Mouse (Mus musculus) midbrain, embryonic 13.5 days (tissue): ENCODE results near the gene Rab5if. TPM values are rescaled to one million over a fixed set of nuclear protein-coding genes. Genes with fewer than 3 reads are reported as not detected.
"Not testable (repeated sequence)": the region's sequence is repeated elsewhere in the genome, so short reads cannot be mapped to it uniquely, and the experiment has no call there.

Experiments
- ATAC-seq: fragments of 200-750 bp; cut with Nextera tagmentation; 2 replicates; pipeline ENCODE4 v1.8.0; 2017; ENCODE audit warnings: mild to moderate bottlenecking, moderate TSS enrichment, moderate library complexity
- H3K27ac ChIP-seq: fragments of 300-500 bp; sonication (generic); 2 replicates; pipeline ENCODE4 v1.5.1; 2015; ENCODE audit warnings: inconsistent platforms, mild to moderate bottlenecking, moderate library complexity
- H3K27me3 ChIP-seq: fragments of 300-500 bp; sonication (generic); 2 replicates; pipeline ENCODE4 v1.6.1; 2015; ENCODE audit warnings: mild to moderate bottlenecking, inconsistent platforms
- H3K36me3 ChIP-seq: fragments of 300-500 bp; sonication (generic); 2 replicates; pipeline ENCODE4 v1.6.1; 2015; ENCODE audit warnings: mild to moderate bottlenecking, inconsistent platforms
- H3K4me1 ChIP-seq: fragments of 300-500 bp; sonication (generic); replicated peaks from 2 replicates; pipeline ENCODE4 v1.6.1; 2015; ENCODE audit warnings: inconsistent platforms
- H3K4me2 ChIP-seq: fragments of 300-500 bp; sonication (generic); replicated peaks from 2 replicates; pipeline ENCODE4 v1.6.1; 2015; ENCODE audit warnings: moderate library complexity, mild to moderate bottlenecking, inconsistent platforms
- H3K4me3 ChIP-seq: fragments of 300-500 bp; sonication (generic); replicated peaks from 2 replicates; pipeline ENCODE4 v1.5.1; 2015; ENCODE audit warnings: mild to moderate bottlenecking, inconsistent platforms
- H3K9ac ChIP-seq: fragments of 300-500 bp; sonication (generic); replicated peaks from 2 replicates; pipeline ENCODE4 v1.6.1; 2015; ENCODE audit warnings: mild to moderate bottlenecking, inconsistent platforms
- H3K9me3 ChIP-seq: fragments of 300-500 bp; sonication (generic); 2 replicates; pipeline ENCODE4 v1.6.1; 2016; ENCODE audit warnings: mild to moderate bottlenecking, inconsistent platforms
- WGBS: fragments of 180-500 bp; shearing (Covaris S2); methylation state at CpG from one replicate; pipeline ENCODE4 v1.1.7; 2015; 5-methylcytosine and 5-hydroxymethylcytosine counted together
- polyA plus RNA-seq: library from polyadenylated mRNA; unstranded; fragments of >200 nt; fragmentation: Nextera tagmentation; extraction: Ambion mirVana; gene quantifications from 2 replicates; pipeline ENCODE4 v1.2.1, GENCODE M21; 2015

Rab5if gene
- polyA plus RNA-seq, 1 experiment from 2014 or later, result 158 TPM

GRCm38 (mm10) chr2:156874760-156875510 is 12.0 kb downstream of the Rab5if start:
- Histone ChIP-seq H3K4me1 (0 out of 2 replicates have a peak, but pooled peaks cover 7% of the 10 kb centered on the region), H3K9me3 (no peaks in the 10 kb centered on the region), H3K9ac (no peak overlapping the region), H3K4me3 (no peak overlapping the region), H3K36me3 (peaks cover 52% of the 10 kb centered on the region), H3K27ac (no peak overlapping the region), H3K27me3 (no peaks in the 10 kb centered on the region), H3K4me2 (no peak overlapping the region)
- no peak for ATAC-seq
- 96% methylated on average over 4 of the region's 4 CpGs for WGBS

- 70% methylated on average over 9 of the region's 9 CpGs for WGBS
- ATAC-seq, result no peak
Observed at GRCm38 (mm10) chr2:156877726-156878125, 14.8 kb downstream of the Rab5if start.

GRCm38 (mm10) chr2:156879541-156879940 is 16.6 kb downstream of the Rab5if start:
- Histone ChIP-seq H3K4me3 (no peak overlapping the region), H3K9ac (no peak overlapping the region), H3K4me1 (no peaks in the 10 kb centered on the region), H3K27me3 (no peaks in the 10 kb centered on the region), H3K27ac (no peak overlapping the region), H3K9me3 (no peaks in the 10 kb centered on the region), H3K36me3 (peaks cover 11% of the 10 kb centered on the region), H3K4me2 (no peak overlapping the region)
- 86% methylated on average over 3 of the region's 3 CpGs for WGBS
- ATAC-seq, result no peak

More at GRCm38 (mm10) chr2:156877726-156878125, 14.8 kb downstream of the Rab5if start:
- H3K27me3 ChIP-seq, result no peaks in the 10 kb centered on the region
- no peaks in the 10 kb centered on the region for H3K4me1 ChIP-seq
- no peaks in the 10 kb centered on the region for H3K9me3 ChIP-seq
- no peak overlapping the region for H3K4me2 ChIP-seq
- H3K36me3 ChIP-seq, result peaks cover 28% of the 10 kb centered on the region
- no peak overlapping the region for H3K4me3 ChIP-seq
- H3K27ac ChIP-seq, result no peak overlapping the region
- no peak overlapping the region for H3K9ac ChIP-seq

- no peak overlapping the region for H3K4me3 ChIP-seq
- H3K27ac ChIP-seq, result no peak overlapping the region
- no peaks in the 10 kb centered on the region for H3K36me3 ChIP-seq
- no peak for ATAC-seq
- H3K27me3 ChIP-seq, result no peaks in the 10 kb centered on the region
- 45% methylated on average over 10 of the region's 10 CpGs for WGBS
- no peak overlapping the region for H3K4me2 ChIP-seq
- H3K4me1 ChIP-seq, result no peaks in the 10 kb centered on the region
- H3K9me3 ChIP-seq, result no peaks in the 10 kb centered on the region
- no peak overlapping the region for H3K9ac ChIP-seq
Observed at GRCm38 (mm10) chr2:156882431-156883001, 19.6 kb downstream of the Rab5if start.

DNA sequence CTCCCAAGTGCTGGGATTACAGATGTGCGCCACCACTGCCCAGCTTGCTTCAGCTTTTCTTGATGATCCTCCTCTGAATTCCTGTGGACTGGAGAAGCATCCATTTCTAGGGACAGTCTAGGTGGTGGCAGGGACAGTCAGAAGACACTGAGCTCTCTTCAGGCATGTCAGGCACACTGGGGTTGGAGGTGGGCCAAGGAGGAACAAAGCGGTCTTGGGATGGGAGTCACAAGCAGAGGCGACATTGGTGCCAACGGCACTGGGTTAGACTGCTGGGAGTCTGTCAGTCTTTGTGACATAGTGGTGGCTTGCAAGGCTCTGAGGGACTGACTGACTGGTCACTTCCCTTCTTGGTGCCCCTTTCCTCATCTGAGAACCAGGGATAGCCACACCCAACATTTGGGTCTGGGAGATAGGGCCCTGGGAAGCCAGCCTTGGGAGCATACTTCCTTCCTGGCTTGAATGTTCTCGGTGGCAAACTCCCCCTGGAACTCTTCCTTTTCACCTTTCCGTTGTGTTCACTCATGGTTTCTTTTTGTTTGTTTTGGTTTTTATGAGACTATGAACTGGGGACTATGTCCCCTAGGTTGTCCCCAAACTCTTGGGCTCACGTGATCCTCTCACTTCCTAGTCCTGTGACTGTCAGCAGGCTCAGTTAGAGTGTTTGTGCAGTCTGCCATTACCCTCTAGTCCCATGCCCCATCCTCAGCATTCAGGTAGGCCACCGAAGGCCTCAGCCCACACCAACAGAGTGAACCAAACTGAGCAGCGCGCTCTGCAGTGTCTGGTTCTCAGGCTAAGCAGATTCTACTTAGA is 21.7 kb downstream of the Rab5if start:
- H3K27me3 ChIP-seq, result no peaks in the 10 kb centered on the region
- H3K9ac ChIP-seq, result no peak overlapping the region
- no peak overlapping the region for H3K4me3 ChIP-seq
- H3K36me3 ChIP-seq, result no peaks in the 10 kb centered on the region
- no peak overlapping the region for H3K4me2 ChIP-seq
- no peaks in the 10 kb centered on the region for H3K9me3 ChIP-seq
- H3K4me1 ChIP-seq, result no peaks in the 10 kb centered on the region
- WGBS, result 92% methylated on average over 10 of the region's 10 CpGs
- no peak for ATAC-seq
- no peak overlapping the region for H3K27ac ChIP-seq

DNA sequence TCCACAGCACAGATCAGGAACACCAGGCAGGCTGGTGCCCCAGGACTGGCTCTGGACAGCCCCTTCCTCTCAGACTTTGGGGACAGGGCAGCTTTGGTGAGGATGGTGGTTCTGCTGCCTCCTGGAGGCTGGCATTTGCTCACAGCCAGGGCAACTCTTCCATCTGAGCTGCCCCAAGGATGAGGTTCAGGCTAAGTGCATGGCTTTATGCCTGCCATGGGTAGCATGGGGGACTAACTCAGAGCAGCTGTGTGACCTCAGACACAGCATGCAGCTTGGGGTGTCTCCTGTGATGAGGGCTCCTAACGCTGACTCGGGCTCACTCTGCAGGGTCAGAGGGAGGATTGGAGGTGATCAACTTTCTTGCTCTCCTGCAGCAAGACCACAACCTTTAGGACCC is 22.7 kb downstream of the Rab5if start:
- H3K4me1 ChIP-seq, H3K4me3 ChIP-seq, H3K27me3 ChIP-seq, H3K9me3 ChIP-seq, H3K9ac ChIP-seq, H3K36me3 ChIP-seq, ATAC-seq, H3K4me2 ChIP-seq, H3K27ac ChIP-seq: not testable (repeated sequence)
- WGBS, result 80% methylated on average over 2 of the region's 2 CpGs

DNA sequence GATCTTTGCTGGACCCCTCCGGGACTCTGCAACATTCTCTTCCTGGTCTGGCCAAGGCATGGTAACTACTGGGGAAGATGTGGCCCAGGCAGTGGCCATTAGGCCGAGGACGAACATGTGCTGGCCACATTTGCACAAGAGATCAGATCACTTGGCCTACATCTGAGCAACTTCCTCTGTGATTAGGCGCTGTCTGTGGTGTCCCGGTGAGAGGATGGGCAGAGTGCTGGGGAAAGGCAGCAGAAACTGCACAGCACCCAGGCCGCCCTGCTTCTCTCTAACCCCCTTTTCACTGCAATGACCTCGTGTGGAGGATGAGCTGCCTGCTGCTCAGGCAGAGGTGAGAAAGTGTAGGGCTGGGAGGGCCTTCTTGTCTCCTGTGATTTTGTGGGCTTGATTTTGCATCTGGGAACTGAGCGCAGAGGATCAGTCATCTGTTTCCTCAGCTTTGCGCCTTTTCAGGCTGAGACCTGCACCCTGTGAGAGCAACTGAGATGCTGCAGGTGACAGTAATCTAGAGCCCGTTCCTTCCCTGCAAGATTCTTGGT is 23.2 kb downstream of the Rab5if start:
- 84% methylated on average over 10 of the region's 10 CpGs for WGBS
- H3K9ac ChIP-seq, result no peak overlapping the region

GRCm38 (mm10) chr2:156887017-156887416 is 24.1 kb downstream of the Rab5if start, which contains the start of gene Sla2:
Gene Sla2, minus strand, starts transcription at chr2:156887192.
- Histone ChIP-seq H3K27ac (no peak within 1 kb of the TSS), H3K9ac (no peak within 1 kb of the TSS), H3K36me3 (no peaks in the 10 kb centered on the region), H3K9me3 (no peaks in the 10 kb centered on the region), H3K4me3 (no peak within 1 kb of the TSS), H3K27me3 (no peaks in the 10 kb centered on the region), H3K4me2 (no peak within 1 kb of the TSS), H3K4me1 (peaks cover 3% of the 10 kb centered on the region)
- 75% methylated on average over 6 of the region's 6 CpGs for WGBS
- ATAC-seq, result no peak

More for the DNA sequence above, 23.2 kb downstream of the Rab5if start:
- Histone ChIP-seq H3K4me1 (no peaks in the 10 kb centered on the region), H3K4me2 (no peak overlapping the region), H3K4me3 (no peak overlapping the region), H3K9me3 (no peaks in the 10 kb centered on the region), H3K27ac (no peak overlapping the region), H3K27me3 (no peaks in the 10 kb centered on the region), H3K36me3 (no peaks in the 10 kb centered on the region)
- no peak for ATAC-seq

GRCm38 (mm10) chr2:156888490-156888889 is 25.6 kb downstream of the Rab5if start:
- ATAC-seq, result no peak
- Histone ChIP-seq H3K36me3 (no peaks in the 10 kb centered on the region), H3K27me3 (no peaks in the 10 kb centered on the region), H3K9me3 (no peaks in the 10 kb centered on the region), H3K4me2 (no peak overlapping the region), H3K4me3 (no peak overlapping the region), H3K27ac (no peak overlapping the region), H3K9ac (no peak overlapping the region), H3K4me1 (peaks cover 14% of the 10 kb centered on the region)
- 75% methylated on average over 3 of the region's 3 CpGs for WGBS

- 30% methylated on average over 3 of the region's 3 CpGs for WGBS
- Histone ChIP-seq H3K27me3 (no peaks in the 10 kb centered on the region), H3K9me3 (no peaks in the 10 kb centered on the region), H3K36me3 (no peaks in the 10 kb centered on the region), H3K4me3 (no peak overlapping the region), H3K27ac (no peak overlapping the region), H3K4me1 (peaks cover 14% of the 10 kb centered on the region), H3K4me2 (no peak overlapping the region), H3K9ac (no peak overlapping the region)
- ATAC-seq, result peak; percentile 71; the same call in 1 of the 2 replicates
Observed at GRCm38 (mm10) chr2:156892240-156892639, 29.3 kb downstream of the Rab5if start.

DNA sequence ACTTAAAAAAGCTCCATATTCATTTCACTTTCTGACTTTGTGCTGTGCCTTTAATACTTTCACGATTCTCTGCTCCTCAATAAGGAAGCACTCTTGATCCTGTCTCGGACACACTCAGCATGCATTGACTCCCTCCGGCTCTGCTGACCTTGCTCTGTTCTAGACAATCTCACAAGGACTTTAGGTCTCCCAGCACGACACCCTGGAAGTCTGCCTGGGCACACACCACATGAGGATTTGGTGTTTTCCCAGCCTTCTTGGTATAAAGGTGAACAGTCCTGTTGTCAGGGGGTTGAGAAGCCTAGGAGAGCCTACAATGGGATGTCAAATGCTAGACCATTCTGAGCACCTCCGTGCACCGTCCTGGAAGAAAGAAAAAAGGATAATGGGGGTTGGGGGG is 29.9 kb downstream of the Rab5if start:
- Histone ChIP-seq H3K4me2 (no peak overlapping the region), H3K4me3 (no peak overlapping the region), H3K9ac (no peak overlapping the region), H3K36me3 (no peaks in the 10 kb centered on the region), H3K27ac (no peak overlapping the region), H3K27me3 (no peaks in the 10 kb centered on the region), H3K4me1 (peaks cover 14% of the 10 kb centered on the region), H3K9me3 (no peaks in the 10 kb centered on the region)
- WGBS, result 64% methylated on average over 6 of the region's 6 CpGs
- no peak for ATAC-seq
